Mouse (Mus musculus): ENCODE results near the gene Tuba1b. TPM values are rescaled to one million over a fixed set of nuclear protein-coding genes. Genes with fewer than 3 reads are reported as not detected.
"Not testable (repeated sequence)": the region's sequence is repeated elsewhere in the genome, so short reads cannot be mapped to it uniquely, and the experiment has no call there.

The Tuba1b gene
- total RNA-seq, 2 experiments from 2014 or later = 373 to 402 TPM

DNA sequence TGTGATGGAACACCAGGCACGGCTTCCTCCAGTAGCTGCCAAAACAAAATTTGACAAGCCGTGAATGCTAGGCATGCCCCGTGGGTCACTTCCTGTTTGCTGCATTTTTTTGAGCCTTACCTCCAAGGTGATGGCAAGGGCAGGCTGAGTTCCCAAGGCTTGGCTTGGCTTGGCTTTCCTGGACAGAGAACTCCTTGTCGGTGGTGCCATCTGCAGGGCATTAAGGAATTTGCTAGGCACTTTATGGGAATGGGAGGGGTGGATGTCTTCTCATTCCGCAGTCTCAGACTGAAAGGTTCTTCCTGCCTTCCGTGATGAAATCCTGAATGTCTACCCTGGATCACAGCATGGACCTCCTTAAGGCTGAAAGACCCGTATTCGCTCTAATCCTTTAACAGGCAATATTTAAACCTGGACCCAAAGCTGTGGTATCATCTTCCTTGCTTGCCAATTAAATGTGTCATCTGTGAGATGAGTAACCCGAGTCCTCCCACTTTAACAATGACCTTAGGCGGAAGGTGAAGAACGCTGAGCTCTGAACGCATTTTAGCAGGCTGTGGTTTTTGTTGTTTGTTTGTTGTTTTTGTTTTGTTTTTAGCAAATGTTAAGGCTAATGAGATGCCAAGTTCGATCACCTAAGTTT is 5.6 kb downstream of the Tuba1b start:
- intact Hi-C loops (cut with DNase I) = loop anchor here (1.0 to 5.0 kb wide), 3 partner anchors 36 to 66 kb away; no protein-coding TSS in a partner anchor
- DNase-seq = peak; percentile 85 to 86

DNA sequence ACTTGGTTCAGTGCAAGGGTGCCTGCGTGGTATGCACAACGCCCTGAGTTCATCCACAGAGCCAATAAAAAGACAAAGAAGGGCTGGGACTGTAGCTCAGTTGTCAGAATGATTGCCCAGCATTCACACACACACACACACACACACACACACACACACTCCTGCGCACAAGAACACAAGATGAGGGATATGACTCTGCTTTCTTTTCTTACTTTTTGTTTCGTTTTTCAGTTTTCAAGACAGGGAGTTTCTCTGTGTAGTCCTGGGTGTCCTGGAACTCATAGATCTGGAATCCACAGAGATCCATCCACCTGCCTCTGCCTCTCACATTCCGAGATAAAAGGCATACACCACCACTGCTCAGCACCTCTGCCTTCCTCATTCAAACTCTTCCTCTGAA is 6.8 kb downstream of the Tuba1b start:
- intact Hi-C loops (cut with DNase I) = loop anchor here (5.0 kb wide), 1 partner anchor 50 kb away; no protein-coding TSS in a partner anchor
- no peak for DNase-seq

DNA sequence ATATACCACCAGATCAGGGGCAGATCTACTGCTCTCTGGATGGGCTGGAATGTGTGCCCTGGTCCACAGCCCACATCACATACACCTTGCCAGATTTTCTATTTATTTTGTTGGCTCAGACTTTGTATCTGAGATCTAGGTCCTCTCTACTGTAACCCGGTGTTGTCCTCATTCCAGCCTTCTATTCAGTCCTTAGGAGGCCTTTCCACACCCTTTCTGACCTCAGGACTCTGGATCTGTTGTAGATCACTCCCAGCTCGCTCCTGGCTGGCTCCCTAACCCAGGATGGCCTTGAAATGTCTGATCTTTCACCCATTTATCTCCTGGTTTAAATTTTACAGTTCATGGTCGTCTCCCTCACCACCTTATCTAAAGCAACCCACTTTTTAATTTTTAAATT is 9.7 kb downstream of the Tuba1b start:
- intact Hi-C loops (cut with DNase I) = loop anchor here (5.0 kb wide), 1 partner anchor 47 kb away; no protein-coding TSS in a partner anchor
- DNase-seq = no peak

DNA sequence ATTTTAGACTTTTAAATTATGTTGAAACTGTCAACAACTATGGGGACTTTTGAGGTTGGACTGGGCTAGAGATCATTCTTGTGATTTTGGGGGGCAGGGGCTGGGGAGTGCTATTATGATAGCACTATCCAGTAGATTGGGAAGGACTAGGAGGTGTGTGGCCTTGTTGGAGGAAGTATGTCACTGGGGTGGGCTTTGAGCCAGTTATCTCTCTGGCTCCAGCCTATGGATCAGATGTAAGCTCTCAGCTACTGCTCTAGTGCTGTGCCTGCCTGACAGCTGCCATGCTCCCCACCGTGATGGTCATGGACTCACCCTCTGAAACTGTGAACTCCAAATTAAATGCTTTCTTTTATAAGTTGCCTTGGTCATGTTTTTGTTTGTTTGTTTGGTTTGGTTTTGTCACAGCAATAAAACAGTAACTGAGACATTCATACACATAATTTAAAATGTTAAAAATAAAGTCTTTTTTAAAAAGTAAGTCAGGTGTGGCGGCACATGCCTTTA is 11.3 kb downstream of the Tuba1b start:
- intact Hi-C loops (cut with DNase I) = no loop called here

DNA sequence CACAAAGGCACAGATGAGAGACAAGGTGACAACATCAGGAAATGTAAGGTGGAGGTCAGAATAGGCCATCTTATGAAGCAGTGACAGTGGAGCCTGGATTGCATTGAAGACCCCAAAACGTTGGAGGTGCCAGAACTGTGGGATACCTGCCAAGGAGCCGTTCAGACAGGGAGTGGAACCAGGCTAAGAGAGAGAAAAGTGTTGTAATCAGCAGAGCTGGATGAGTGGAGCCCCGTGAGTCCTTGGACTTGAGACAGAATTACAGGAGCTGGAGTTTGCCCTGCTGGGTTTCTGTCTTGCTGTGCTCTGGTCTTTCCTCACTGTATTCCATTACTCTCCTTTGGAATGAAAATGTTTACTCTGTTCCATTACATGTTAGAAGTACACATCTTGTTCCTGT is 11.8 kb downstream of the Tuba1b start:
- intact Hi-C loops (cut with DNase I) = no loop called here
- no peak for DNase-seq

More for the DNA sequence above, 11.3 kb downstream of the Tuba1b start:
- DNase-seq = no peak

DNA sequence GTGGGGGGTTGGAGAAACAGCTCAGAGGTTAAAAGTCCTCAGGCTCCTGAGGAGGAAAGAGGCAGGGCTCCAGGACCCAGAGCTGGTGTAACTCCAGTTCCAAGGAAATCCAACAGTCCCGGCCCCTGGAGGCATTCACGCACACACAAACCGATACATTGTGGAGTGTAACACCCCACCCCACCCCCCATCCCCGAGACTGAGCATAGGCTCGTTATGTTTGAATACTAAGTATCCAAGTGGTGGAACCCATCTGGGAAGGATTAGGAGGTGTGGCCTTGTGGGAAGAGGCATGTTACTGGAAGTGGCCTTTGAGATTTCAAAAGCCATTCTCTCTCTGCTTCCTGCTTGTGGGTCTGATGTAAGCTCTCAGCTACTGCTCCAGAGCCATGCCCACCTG is 12.9 kb downstream of the Tuba1b start:
- no peak for DNase-seq
- intact Hi-C loops (cut with DNase I) = no loop called here

DNA sequence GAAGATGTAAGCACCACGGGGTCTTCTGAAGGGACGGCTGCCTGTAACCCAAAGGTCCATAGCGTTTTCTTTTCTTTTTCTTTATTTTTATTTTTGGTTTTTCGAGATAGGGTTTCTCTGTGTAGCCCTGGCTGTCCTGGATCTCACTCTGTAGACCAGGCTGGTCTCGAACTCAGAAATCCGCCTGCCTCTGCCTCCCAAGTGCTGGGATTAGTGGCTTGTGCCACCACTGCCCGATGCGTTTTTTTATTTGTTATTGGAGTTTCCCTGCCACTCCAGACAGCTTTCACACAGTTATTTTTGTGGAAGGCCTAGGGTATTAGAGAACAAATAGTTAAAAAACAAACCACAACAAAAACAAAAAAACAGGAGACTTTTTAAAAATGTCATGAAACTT is 15.9 kb downstream of the Tuba1b start:
- intact Hi-C loops (cut with DNase I) = loop anchor here (5.0 kb wide), 1 partner anchor 36 kb away; no protein-coding TSS in a partner anchor
- not testable (repeated sequence) for DNase-seq

DNA sequence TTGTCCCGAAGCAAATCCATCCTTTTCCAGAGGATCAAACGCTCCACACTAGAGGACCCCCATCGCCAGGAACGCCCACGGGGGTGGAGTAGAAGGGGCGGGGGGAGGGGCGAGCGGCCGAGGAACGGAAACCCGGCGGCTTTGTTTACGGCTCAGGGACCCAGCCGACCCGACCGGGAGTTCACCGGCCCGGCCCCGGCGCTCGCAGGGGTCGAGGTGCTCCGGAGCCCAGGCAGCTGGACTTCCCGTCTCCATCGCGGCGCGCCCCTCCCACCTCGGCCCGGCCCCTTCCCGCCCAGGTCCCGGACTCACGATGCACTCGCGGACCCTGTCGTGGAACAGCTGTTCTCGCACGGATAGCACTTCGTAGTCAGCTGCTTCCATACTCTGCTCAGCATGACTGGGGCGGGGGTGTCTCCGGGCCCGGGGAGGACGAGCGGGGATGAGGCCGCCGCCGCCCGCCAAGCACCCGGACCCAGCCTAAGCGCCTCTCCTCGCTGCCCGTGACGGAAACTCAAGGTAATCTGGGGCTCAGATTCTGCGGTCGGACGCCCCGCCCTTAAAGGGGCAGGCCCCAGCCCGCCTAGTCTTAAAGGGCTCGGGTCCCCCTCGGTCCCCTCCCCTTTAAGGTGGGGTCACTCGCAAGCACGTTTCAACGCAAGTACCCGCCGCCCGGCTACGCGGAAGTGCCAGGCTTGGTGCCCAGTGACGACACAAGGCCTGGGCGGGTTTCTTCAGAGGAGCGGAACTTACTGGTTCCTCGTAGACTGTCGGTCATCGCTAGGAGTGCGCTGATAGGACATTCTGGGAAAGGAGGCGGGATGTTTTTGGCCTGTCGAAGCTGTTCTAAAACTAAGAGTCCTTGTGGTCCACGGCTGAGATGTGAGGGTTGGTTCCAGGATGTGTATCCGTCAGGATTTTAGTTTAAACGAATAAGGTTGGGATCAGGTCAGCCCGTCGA is 16.5 kb downstream of the Tuba1b start, which contains the start of gene Lmbr1l:
Lmbr1l (minus strand) TSS at position 694 of the 961 bp plus-strand sequence.
- peak; percentile 100 for DNase-seq
- intact Hi-C loops (cut with DNase I) = loop anchor here (2.0 to 5.0 kb wide), 2 partner anchors 21 to 36 kb away; no protein-coding TSS in a partner anchor

DNA sequence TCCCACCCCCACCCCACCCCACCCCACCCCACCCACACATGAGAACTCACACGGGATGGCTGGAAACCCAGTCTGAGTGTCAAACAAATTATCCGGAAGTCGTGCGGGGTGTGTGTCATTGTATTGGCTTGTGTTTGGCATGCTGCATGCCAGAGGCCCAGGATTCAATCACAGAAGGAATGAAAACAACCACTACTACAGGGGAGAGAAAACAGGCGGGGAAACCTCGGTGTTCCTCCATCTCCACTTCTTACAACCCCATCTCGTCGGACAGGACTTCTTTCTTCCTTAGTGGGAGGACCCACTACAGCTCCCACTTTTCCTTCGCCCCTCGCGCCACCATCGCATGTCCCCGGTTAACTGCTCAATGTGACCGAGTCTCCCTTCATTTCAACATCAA is 17.3 kb downstream of the Tuba1b start:
- intact Hi-C loops (cut with DNase I) = loop anchor here (2.0 to 5.0 kb wide), 2 partner anchors 20 to 35 kb away; no protein-coding TSS in a partner anchor
- peak; percentile 38 to 60 for DNase-seq

DNA sequence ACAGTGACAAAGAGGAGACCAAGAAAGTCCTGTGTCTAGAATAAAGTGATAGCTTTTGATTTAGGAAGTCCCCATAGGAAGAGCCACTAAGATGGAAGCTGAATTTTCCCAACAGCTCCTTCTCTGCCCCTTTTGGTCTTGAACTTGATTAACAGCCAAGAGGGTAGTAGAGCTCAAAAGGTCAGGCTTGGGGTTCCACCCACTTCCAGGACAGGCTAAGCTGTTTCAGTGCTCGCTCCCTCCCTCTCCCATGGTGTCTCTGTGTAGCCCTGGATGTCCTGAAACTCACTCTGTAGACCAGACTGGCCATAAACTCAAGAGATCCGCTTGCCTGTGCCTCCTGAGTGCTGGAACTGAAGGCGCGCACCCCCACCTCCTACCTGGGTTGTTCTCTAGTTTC is 18.3 kb downstream of the Tuba1b start:
- no peak for DNase-seq
- intact Hi-C loops (cut with DNase I) = loop anchor here (2.0 to 5.0 kb wide), 2 partner anchors 19 to 34 kb away; no protein-coding TSS in a partner anchor

DNA sequence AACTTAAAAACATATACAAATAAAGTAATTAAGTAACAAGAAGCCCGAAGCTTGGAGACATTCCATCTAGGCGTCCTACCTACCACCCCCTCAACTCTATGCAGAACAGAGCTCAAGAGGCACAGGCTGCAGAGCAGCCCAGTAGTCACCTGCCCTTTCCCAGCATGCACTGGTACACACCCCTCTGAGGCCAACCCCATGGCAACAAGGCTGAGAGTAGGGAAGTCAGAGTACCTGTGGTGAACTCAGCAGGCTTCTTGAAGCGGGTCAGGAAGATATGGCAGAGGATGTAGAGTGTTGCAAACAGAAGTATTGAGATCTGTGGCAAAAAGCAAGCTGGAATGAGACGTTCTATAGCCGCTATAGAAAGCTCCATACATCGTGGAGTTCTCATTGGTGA is 19.5 kb downstream of the Tuba1b start:
- no peak for DNase-seq
- intact Hi-C loops (cut with DNase I) = loop anchor here (5.0 kb wide), 1 partner anchor 33 kb away; no protein-coding TSS in a partner anchor

DNA sequence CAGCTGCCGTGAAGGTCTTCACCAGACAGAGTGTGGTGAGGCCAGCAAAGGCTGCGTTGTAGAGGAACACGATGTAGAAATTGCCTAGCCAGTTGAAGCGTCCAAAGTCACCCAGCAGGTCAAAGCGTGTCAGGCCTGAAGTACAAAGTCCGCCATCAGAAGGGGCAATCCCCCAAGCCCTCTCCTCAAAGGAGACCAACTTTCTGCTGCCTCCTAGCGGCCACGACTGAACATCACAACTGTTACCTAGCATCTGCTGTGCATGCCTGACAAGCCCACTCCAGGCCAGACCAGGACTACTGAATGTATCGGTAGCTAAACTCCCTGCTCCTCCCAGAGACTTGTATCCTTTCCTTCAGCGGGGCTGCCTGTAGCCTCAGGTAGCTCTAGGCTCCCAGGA is 29.7 kb downstream of the Tuba1b start:
- DNase-seq = peak; percentile 25 to 56
- intact Hi-C loops (cut with DNase I) = no loop called here

DNA sequence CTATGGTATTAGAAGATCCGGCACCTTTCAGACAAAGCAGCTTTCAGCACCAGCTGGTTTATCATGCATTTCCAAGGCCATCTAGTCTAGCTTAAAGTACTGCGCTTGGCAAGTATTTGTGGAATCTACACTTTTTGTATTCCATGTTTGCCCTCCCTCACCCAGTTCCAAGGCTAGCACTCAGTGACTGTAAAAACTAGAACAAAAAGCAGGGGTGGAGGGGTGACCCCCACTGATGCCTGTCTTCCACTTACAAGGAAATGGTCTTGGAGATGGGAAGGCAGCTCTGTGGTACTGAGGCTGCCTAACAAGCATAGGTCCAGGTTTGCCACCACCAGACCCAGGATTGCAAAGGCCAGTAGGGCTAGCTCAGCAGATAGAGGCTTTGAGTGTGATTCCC is 31.8 kb downstream of the Tuba1b start:
- intact Hi-C loops (cut with DNase I) = no loop called here
- no peak for DNase-seq

DNA sequence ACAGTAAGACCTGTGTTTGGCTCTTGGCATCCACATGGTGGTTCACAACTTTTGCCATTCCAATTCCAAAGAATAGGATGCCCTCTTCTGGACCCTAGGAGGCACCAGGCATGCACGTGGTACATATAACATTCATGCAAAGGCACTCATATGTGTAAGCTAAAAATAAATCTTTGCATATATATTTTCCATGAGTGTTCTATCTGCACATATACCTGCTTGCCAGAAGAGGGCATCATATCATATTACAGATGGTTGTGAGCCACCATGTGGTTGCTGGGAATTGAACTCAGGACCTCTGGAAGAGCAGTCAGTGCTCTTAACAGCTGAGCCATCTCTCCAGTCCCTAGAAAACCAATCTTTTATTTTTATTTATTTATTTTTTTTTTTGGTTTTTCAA is 32.8 kb downstream of the Tuba1b start:
- intact Hi-C loops (cut with DNase I) = no loop called here
- no peak for DNase-seq

DNA sequence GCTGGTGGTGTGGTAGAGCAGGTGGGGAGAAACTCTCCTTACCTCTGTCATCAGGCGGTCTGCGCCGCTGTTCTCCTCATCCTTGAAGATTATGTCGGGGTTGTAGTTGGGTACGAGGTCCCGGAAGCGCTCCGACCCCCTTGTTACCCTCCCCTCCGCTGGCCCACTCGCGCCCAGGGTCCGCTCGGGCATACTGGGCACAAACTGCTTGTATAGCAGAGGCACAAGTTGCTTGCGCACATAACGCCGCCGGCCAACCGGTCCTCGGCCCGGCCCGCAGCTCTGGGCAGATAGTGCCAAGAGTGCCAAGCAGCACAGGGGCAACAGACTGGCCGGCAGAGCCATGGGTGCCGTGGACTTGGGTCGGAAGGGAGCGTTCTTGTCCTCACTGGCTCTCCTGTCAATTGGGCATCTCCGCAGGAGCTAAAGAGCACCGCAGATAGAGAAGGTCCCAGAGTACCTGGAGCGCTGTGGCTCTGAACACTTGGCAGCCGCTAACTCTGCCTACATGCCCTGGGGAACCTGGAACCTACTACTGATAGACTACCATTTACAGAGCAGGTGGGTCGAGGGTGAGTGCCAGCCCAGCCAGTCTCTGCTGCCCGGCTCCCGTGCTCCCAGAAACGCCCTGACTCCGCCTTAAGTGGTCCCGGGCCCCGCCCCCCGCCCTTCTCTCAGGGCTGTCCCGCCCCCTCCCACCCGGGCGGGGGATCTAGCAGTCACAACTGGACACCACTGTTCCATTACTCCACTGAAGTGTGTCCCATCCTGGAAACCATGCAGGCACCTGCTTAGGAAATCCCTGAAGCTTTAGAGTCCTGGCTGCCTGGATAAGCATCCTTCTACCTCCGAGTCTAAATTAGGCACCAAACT is 36.2 kb downstream of the Tuba1b start, which contains the start of gene Dhh:
Dhh (minus strand) TSS at position 613 of the 873 bp plus-strand sequence.
- intact Hi-C loops (cut with DNase I) = loop anchor here (2.0 kb wide), 1 partner anchor 19 kb away; no protein-coding TSS in a partner anchor
- DNase-seq = peak; percentile 16 to 22

DNA sequence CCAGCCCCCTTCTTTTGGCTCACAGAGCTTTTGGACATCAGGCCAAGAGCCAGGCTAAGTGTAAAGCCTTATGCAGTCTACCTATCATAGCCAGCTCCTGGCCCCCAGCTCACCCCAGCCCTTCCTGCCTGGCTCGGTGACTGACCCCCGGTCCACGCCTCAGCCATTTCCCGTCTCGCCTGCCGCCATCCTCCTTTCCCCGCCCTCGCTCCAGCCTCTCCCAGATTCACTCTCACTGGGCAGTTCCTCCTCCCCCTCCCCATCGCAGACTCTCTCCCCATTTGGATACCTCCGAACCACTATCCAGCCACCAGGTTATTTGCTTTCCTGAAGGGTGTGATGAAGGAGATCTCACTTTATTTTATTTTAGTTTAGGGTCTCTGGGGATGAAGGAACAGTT is 36.9 kb downstream of the Tuba1b start:
- DNase-seq = peak; percentile 39 to 55

DNA sequence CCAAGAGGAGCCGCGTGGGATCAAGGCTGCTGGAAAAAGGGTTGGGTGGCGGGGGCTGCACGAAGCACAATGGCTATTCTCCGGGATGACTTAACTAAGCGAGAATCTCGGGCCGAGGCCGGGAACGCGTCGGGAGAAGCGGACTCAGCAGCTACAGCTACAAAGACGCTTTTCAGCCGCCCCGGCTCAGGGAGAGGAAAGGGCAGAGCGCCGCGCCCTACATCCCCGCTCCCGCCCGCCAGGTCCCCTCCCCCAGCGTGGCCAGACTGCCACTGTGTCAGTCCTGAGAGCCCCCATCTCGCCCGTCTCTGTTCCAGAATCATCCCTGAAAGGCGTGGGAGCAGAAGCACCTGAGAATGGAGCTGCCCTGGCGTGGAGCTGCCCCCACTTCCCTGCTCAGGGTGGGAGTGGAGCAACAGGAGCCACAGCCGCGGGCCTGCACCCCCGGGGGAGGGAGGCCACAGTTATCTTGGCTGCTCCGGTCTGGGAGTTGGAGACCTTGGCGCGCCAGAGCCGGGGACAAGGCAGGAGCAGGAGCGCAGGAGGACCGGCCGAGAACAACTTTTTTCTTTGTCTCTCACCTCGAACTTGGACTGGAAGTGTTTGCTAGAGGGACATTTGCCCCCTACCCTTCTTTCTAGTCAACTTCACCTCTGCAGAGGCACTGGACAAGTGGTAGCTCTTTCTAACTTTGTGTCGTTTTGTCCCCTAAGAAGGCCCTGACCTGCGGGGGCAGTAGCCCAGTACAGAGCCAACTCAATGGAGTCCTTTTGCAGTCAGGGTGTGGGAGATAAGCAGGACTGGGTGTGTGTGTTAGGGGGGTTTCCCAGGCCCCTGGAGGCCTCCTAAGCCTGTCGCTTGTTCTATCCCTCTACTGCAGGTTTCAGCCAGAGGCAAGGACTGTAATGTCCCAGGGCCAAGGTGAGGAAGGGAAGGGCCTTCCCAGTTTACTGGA is 38.5 kb downstream of the Tuba1b start:
- intact Hi-C loops (cut with DNase I) = loop anchor here (2.0 kb wide), 1 partner anchor 21 kb away; no protein-coding TSS in a partner anchor
- peak; percentile 52 to 63 for DNase-seq

More for the DNA sequence above, 36.9 kb downstream of the Tuba1b start:
- intact Hi-C loops (cut with DNase I) = loop anchor here (2.0 kb wide), 1 partner anchor 19 kb away; no protein-coding TSS in a partner anchor

Data from heart, postnatal 10 days (tissue).